Mouse (Mus musculus) forebrain, embryonic 15.5 days (tissue): ENCODE results near the gene Gm21900. TPM values are rescaled to one million over a fixed set of nuclear protein-coding genes. Genes with fewer than 3 reads are reported as not detected.
"Not testable (repeated sequence)": the region's sequence is repeated elsewhere in the genome, so short reads cannot be mapped to it uniquely, and the experiment has no call there.

Experiments used
- ATAC-seq: fragments of 200-750 bp; cut with Nextera tagmentation; replicated peaks from 2 replicates; pipeline ENCODE4 v1.8.0; 2017; ENCODE audit warnings: mild to moderate bottlenecking, moderate TSS enrichment, moderate library complexity
- H3K27ac ChIP-seq: fragments of 300-500 bp; sonication (generic); replicated peaks from 2 replicates; pipeline ENCODE4 v1.5.1; 2015; ENCODE audit warnings: mild to moderate bottlenecking, inconsistent platforms
- H3K27me3 ChIP-seq: fragments of 300-500 bp; sonication (generic); 2 replicates; pipeline ENCODE4 v1.6.1; 2015; ENCODE audit warnings: inconsistent platforms
- H3K36me3 ChIP-seq: fragments of 300-500 bp; sonication (generic); 2 replicates; pipeline ENCODE4 v1.6.1; 2015; ENCODE audit warnings: mild to moderate bottlenecking, inconsistent platforms
- H3K4me1 ChIP-seq: fragments of 300-500 bp; sonication (generic); 2 replicates; pipeline ENCODE4 v1.6.1; 2015; ENCODE audit warnings: inconsistent platforms
- H3K4me2 ChIP-seq: fragments of 300-500 bp; sonication (generic); replicated peaks from 2 replicates; pipeline ENCODE4 v1.6.1; 2015; ENCODE audit warnings: mild to moderate bottlenecking, inconsistent platforms
- H3K4me3 ChIP-seq: fragments of 300-500 bp; sonication (generic); 2 replicates; pipeline ENCODE4 v1.5.1; 2015; ENCODE audit warnings: mild to moderate bottlenecking, inconsistent platforms
- H3K9ac ChIP-seq: fragments of 300-500 bp; sonication (generic); replicated peaks from 2 replicates; pipeline ENCODE4 v1.6.1; 2015; ENCODE audit warnings: mild to moderate bottlenecking, inconsistent platforms
- H3K9me3 ChIP-seq: fragments of 300-500 bp; sonication (generic); 2 replicates; pipeline ENCODE4 v1.6.1; 2016; ENCODE audit warnings: inconsistent platforms
- WGBS: fragments of 180-500 bp; shearing (Covaris S2); methylation state at CpG from one replicate; pipeline ENCODE4 v1.1.7; 2015; ENCODE audit warnings: mixed read lengths; 5-methylcytosine and 5-hydroxymethylcytosine counted together
- polyA plus RNA-seq: library from polyadenylated mRNA; unstranded; fragments of >200 nt; fragmentation: Nextera tagmentation; extraction: Ambion mirVana; gene quantifications from 2 replicates; pipeline ENCODE4 v1.2.1, GENCODE M21; 2015

The Gm21900 gene
- polyA plus RNA-seq: not detected in 2 replicates

DNA sequence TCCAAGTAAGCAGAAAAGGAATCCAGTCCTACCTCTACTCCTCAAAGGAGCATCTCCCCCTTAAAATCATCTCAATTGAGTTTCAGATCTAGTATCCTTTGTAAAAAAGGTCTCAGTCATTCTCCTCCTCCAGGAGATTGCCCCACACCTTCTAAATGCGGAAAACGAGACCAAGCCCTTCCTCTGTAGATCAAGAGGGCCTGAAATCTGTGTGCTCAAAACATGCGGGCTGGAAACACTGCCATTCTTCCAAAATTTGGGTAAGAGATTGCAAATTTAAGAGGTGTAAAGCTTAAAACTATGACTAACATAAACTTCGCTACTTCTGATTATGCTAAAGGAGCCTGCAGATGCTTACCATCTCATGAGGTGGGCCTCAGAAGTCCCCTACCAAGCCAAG, at the start of gene Gm21900:
Gene Gm21900, plus strand, starts transcription at position 301 of the 400 bp plus-strand sequence.
- not testable (repeated sequence) for H3K27ac ChIP-seq, H3K36me3 ChIP-seq, H3K4me2 ChIP-seq, ATAC-seq, H3K4me1 ChIP-seq, H3K27me3 ChIP-seq, H3K4me3 ChIP-seq, H3K9me3 ChIP-seq, H3K9ac ChIP-seq
- 87% methylated on average over 4 of the region's 4 CpGs for WGBS

DNA sequence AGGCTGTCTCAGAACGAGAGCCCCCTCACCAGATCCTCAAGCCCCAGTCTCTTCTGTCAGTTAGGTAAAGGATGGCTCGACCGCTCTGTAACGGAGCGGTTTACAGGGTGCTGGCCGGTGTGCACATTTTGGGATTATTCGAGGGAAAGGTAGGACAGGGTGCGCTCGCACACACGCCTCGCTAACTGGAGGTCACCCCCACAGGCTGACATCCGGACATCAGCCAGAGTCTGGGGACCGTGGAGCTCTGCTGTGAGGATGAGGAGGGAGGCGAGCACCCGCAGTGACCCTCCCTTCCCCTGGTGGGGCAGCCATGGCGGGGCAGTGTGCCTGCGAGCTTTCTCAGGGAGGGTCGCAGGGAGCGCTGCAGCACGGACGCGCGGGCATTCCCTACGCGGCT, 27.4 kb downstream of the Gm21900 start:
- H3K9me3 ChIP-seq, H3K9ac ChIP-seq, H3K36me3 ChIP-seq, H3K27ac ChIP-seq, H3K27me3 ChIP-seq, H3K4me3 ChIP-seq, ATAC-seq, H3K4me2 ChIP-seq, H3K4me1 ChIP-seq: not testable (repeated sequence)
- 78% methylated on average over 7 of the region's 25 CpGs for WGBS

Other genes with a start within 250 kb of the Gm21900 start
- gene Gm28510, start 203.6 kb upstream of the Gm21900 start, polyA plus RNA-seq: not detected in 2 replicates
- gene Gm20737, start 80.3 kb upstream of the Gm21900 start, polyA plus RNA-seq: not detected in 2 replicates
- gene Gm21775, start 62.9 kb upstream of the Gm21900 start, polyA plus RNA-seq: not detected in 2 replicates
- not detected in 2 replicates for gene Gm20777, start 136.1 kb downstream of the Gm21900 start, polyA plus RNA-seq